Mouse (Mus musculus): ENCODE results near the gene Gramd1b. TPM values are rescaled to one million over a fixed set of nuclear protein-coding genes. Genes with fewer than 3 reads are reported as not detected.

Gramd1b gene
- polyA plus RNA-seq, 1 experiment, result 188 TPM

DNA sequence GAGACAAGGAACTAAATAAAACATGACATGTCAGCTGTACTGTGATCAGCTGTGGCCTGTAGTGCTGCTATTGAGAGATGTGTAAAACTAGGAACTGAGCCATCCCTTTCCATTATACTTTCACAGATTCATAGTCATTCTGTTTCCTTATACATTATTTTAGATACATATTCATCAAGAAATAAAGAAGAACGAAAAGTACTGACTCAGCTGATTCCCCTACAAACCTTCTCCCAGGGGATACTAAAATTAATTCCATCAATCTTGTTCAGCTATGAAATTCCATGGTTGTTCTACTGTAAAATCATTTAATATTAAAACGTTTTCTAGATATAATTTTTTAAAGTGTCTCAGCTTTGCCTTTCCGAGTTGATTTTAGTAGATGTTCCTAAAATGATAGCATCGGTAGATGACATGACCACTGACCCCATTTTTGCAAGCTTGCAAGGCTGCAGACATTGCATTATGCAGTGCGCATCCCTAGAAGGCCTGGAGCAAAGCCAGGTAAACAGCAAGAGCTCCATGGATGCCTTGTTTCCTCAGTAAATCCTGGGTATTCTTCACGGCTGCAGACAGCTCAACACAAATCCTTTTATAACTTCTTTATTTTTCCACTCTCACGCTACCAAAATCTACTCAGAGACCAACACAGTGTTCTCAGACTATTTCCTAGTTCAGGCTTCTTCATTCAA is 285.1 kb downstream of the Gramd1b start:
- no peaks in the 10 kb centered on the region for H3K27me3 ChIP-seq (ENCODE audit: control insufficient read depth, insufficient read depth, low read length)
- TF ChIP-seq POLR2A (IDR thresholded peaks at IDR 0.05; ENCODE audit: borderline replicate concordance, insufficient read depth, low read length) (no peak), CTCF (IDR thresholded peaks at IDR 0.05; ENCODE audit: borderline replicate concordance, insufficient read depth, low read depth, low read length) (no peak)
- H3K4me3 ChIP-seq (replicated peaks; ENCODE audit: insufficient read depth, low read depth, low read length), result no peak overlapping the region
- H3K4me1 ChIP-seq (ENCODE audit: control insufficient read depth, insufficient read depth, low read length), result peaks cover 4% of the 10 kb centered on the region
- 48% methylated on average over 7 of the region's 7 CpGs for WGBS
- no peak overlapping the region for H3K27ac ChIP-seq (ENCODE audit: insufficient read depth, low read length)
- DNase-seq, result peak in 1 of 2 experiments; percentile 31

GRCm38 (mm10) chr9:40245466-40245865 is 285.7 kb downstream of the Gramd1b start:
- Histone ChIP-seq H3K4me3 (replicated peaks; ENCODE audit: insufficient read depth, low read depth, low read length) (no peak overlapping the region), H3K27me3 (ENCODE audit: control insufficient read depth, insufficient read depth, low read length) (no peaks in the 10 kb centered on the region), H3K27ac (ENCODE audit: insufficient read depth, low read length) (no peak overlapping the region), H3K4me1 (ENCODE audit: control insufficient read depth, insufficient read depth, low read length) (peaks cover 5% of the 10 kb centered on the region)
- no peak for DNase-seq
- no peak for TF ChIP-seq POLR2A (IDR thresholded peaks at IDR 0.05; ENCODE audit: borderline replicate concordance, insufficient read depth, low read length)
- TF ChIP-seq CTCF (IDR thresholded peaks at IDR 0.05; ENCODE audit: borderline replicate concordance, insufficient read depth, low read depth, low read length), result no peak
- WGBS, result 60% methylated on average over 9 of the region's 9 CpGs

Other genes with a start within 250 kb of the Gramd1b start
- not detected in 2 replicates for gene Gm21915, start 139.2 kb upstream of the Gramd1b start, polyA plus RNA-seq (2012; rRNA removed)
- 21.7 and 21.8 TPM in 2 replicates for gene Clmp, start 154.6 kb upstream of the Gramd1b start, polyA plus RNA-seq (2012; rRNA removed)